Mouse (Mus musculus): Measurements from ENCODE around the gene Rpl32. TPM values are rescaled to one million over a fixed set of nuclear protein-coding genes. Genes with fewer than 3 reads are reported as not detected.

Gene Rpl32
- polyA plus RNA-seq, 1 experiment from 2014 or later: 1,566 TPM

Small RNA genes within 50 kb of the gene (microRNA-seq; reads per million reads assigned to microRNA genes)
- gene Mir7660: not detected

Other genes with a start within 250 kb of the Rpl32 start
- gene Mkrn2os, start 216.2 kb downstream of the Rpl32 start, polyA plus RNA-seq (2014; fragmentation: Nextera tagmentation; extraction: Ambion mirVana): 0.42 TPM in 1 of 2 replicates, not detected in the other
- gene Mkrn2, start 206.8 kb downstream of the Rpl32 start, polyA plus RNA-seq (2014; fragmentation: Nextera tagmentation; extraction: Ambion mirVana): 26.8 and 29.6 TPM in 2 replicates
- 131 and 139 TPM in 2 replicates for gene Raf1, start 132.1 kb downstream of the Rpl32 start, polyA plus RNA-seq (2014; fragmentation: Nextera tagmentation; extraction: Ambion mirVana)
- 0.55 and 1.3 TPM in 2 replicates for gene Tmem40, start 46.3 kb downstream of the Rpl32 start, polyA plus RNA-seq (2014; fragmentation: Nextera tagmentation; extraction: Ambion mirVana)
- 46.9 and 48.3 TPM in 2 replicates for gene Cand2, start 34.2 kb downstream of the Rpl32 start, polyA plus RNA-seq (2014; fragmentation: Nextera tagmentation; extraction: Ambion mirVana)
- gene Efcab12, start 29.7 kb upstream of the Rpl32 start, polyA plus RNA-seq (2014; fragmentation: Nextera tagmentation; extraction: Ambion mirVana): 0.42 and 0.47 TPM in 2 replicates
- 7.6 and 9.6 TPM in 2 replicates for gene Mbd4, start 44.6 kb upstream of the Rpl32 start, polyA plus RNA-seq (2014; fragmentation: Nextera tagmentation; extraction: Ambion mirVana)
- gene Ift122, start 44.7 kb upstream of the Rpl32 start, polyA plus RNA-seq (2014; fragmentation: Nextera tagmentation; extraction: Ambion mirVana): 22.6 and 23.6 TPM in 2 replicates
- 0.07 TPM in 1 of 2 replicates, not detected in the other for gene Rho, start 123.0 kb upstream of the Rpl32 start, polyA plus RNA-seq (2014; fragmentation: Nextera tagmentation; extraction: Ambion mirVana)
- not detected in 2 replicates for gene H1foo, start 136.2 kb upstream of the Rpl32 start, polyA plus RNA-seq (2014; fragmentation: Nextera tagmentation; extraction: Ambion mirVana)
- gene Plxnd1, start 186.3 kb upstream of the Rpl32 start, polyA plus RNA-seq (2014; fragmentation: Nextera tagmentation; extraction: Ambion mirVana): 58.8 and 68.9 TPM in 2 replicates